Mouse (Mus musculus): Measurements from ENCODE around the gene Tspan32.

Gene Tspan32

GRCm38 (mm10) chr7:143007599-143008369 lies 2.9 kb downstream of the Tspan32 start:
- DNase-seq (ENCODE audit: low read depth), result peak; percentile 92

- DNase-seq (ENCODE audit: low read depth), result no peak
These were observed 3.6 kb downstream of the Tspan32 start for GRCm38 (mm10) chr7:143008370-143008926.

DNA sequence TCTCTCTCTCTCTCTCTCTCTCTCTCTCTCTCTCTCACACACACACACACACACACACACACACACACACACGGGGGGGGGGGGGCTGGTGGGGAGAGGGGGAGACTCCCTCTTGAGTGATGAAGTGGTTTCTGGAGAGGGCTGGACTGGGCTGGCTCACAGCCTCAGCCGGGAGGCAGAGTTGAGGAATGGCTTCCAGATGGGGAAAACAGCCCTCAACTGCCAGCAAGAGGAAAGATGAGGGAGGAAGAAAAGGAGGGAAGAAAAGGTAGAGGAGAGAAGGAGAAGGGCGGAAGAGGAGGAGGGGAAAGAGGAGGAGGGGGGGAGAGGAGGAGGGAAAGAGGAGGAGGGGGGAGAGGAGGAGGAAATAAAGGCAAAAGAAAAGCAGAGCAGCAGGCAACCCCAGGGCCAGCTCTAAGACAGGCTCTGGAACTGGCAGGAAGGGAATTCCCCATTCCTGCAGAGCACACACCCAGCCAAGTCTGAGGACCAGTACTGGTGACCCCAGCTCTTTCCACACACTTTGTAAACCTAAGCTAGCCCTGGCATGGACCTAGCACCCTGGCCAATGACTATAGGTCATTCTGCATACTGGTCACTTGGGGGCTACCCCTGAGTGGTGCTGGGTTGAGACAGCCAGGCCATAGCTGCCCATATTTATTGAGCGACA lies 4.3 kb downstream of the Tspan32 start:
- no peak for DNase-seq (ENCODE audit: low read depth)

DNA sequence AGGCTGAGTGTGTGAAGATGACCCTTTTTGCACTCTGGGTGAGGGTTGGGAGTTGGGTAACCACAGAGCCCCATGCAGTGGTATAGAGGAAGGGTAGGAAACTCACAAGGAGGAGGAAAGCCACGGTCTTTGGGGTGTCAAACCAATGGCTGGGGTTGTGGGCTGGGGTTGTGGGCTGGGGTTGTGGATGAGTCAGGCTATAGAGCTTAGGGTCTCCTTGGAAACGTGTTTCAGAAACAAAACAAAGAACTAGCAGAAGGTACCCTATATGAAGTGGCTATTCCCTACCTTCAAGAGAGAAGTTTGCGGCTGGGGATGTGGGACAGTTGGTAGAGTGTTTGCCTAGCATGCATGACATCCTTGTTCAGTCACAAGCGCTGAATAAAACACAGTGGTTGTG lies 5.2 kb downstream of the Tspan32 start:
- DNase-seq (ENCODE audit: low read depth), result peak; percentile 59

DNA sequence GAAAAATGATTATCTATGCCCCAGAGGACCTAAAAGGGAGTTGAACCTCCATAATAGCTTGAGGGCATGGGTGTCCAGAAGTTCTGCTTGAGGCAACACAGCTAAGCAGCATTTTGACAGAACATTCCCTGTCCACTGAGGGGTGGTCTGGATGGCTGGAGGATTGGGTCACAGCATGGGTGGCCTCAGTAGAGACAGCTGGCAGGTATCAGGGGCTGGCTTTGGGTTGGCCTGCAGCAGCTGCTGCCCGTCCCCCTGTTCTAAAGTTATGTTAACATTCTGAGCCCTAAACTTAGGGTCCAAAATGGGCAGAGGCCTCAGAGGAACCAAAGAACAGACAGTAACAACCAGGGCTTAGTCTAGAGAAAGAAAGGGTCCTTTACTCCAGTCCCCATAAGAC lies 6.4 kb downstream of the Tspan32 start:
- DNase-seq (ENCODE audit: low read depth), result no peak

GRCm38 (mm10) chr7:143012230-143012875 lies 7.5 kb downstream of the Tspan32 start:
- DNase-seq (ENCODE audit: low read depth), result no peak

DNA sequence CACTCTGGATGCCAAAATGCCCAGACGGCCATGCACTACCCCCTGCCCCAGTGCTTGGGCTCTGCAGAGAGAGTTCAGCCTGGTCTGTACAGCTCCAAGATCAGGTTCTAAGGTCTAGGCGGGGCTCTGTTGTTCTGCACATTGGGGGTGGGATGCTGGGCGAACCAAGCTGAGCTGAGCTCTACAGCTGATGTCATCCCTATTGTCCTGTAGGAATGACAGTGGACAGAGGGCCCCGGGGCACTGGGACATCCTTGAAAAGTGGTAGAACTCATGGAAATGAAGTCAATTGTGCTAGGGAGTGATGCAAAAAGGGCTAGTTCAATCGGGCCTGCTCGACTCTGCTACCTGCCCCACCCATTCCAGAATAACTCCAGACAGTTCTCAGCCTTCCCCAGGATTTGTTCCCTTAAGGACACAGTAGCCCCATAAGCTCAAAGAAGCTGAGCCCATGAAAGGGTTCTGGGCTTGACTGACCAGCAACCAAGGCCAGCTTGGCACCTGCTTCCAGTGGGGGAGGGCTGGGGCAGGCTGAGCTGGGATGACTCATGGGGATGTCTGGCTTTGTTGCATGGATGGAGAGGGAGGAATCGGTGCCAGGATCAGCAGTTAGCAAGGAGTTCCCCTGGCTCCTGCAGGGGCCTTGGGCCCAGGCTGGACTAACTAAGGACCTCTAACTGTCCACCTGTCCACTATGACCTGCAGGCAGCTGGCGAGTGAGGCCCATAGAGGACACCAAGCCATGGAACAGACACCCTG lies 8.8 kb downstream of the Tspan32 start:
- no peak for DNase-seq (ENCODE audit: low read depth)

DNA sequence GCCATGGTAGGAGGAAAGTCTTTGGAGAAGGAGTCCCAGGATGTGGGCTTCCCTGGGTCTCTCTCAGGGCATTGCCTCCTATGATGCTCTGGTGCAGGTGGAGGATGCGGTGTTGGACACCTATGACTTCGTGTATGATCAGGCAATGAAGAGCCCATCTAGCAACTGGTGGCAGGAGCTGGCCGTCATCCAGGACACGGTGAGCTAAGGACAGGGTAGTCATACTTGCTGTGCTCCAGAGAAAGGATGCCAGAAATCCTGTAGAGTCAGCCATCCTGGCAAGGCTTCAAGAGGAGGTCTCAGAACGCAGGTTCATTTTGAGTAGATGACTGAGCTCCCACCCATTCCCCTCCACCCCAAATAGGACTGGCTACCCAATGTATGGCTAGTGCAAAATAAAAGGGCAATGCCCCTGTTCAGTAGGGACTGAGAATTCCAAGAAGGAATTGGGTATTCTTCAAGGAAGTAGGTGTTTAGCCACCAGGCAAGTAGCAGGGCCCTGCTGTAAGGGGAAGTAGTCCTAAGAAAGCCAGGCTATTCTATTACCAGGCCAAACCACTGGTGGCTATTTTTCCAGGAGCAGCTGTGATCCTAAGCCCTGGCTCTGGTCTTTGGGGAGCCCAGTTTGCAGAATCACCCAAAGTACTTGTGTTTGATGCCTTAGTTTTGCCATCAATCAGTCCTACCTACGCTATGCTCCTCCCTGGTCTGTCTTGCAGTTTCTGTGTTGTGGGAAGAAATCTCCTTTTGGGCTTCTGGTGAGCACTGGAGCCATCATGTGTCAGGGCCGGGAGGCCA lies 10.2 kb downstream of the Tspan32 start:
- no peak for DNase-seq (ENCODE audit: low read depth)

DNA sequence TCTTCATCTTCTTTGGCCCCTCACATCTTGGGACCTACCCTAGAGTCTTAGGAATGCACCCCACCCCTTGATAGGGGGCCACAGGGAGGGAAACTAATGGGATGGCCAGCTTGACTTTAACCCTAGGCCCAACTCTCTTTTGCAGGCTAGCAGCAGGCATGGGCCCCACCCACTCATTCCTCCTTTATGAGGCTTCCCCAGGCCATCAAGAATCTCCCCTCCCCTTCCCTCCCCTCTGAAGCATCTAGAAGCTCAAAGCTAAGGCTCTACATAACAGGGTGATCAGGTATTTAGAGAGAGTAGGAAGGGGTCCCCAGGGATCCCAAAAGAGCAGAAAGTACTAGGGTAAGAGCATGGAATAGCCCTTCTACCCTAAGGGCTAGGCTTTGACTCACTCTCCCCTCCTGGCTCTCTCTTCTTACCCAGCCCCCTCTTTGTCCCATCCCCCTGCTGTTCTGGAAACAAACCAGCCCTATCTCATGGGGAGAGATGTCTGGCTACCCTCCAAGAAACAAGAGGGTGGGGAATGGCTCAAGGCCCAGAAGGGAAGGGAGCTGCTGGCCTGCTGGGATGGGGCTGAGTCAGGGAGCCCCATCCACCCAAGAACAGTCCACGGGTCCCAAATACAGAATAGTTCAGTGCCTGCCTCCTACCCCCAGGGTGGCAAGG lies 11.0 kb downstream of the Tspan32 start:
- DNase-seq (ENCODE audit: low read depth), result no peak

GRCm38 (mm10) chr7:143016424-143017142 lies 11.7 kb downstream of the Tspan32 start:
- no peak for DNase-seq (ENCODE audit: low read depth)

- no peak for DNase-seq (ENCODE audit: low read depth)
These were observed 12.3 kb downstream of the Tspan32 start for GRCm38 (mm10) chr7:143017181-143017580.

DNA sequence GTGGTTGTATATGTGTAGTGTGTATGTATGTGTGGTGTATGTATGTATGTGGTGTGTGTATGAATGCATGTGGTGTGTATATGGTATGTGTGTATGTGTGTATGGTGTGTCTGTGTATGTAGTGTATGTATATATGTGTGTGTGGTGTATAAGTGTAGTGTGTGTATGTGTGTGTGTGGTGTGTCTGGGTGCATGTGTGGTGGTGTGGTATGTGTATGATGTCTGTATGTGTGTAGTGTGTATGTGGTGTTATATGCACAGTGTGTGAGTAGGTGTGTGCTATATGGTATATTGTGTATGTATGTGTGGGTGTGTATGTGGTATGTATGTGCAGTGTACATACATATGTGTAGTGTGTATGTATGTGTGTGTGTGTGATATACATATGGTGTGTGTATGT lies 15.2 kb downstream of the Tspan32 start:
- DNase-seq (ENCODE audit: low read depth), result no peak

GRCm38 (mm10) chr7:143020764-143021163 lies 15.9 kb downstream of the Tspan32 start:
- DNase-seq (ENCODE audit: low read depth), result no peak

GRCm38 (mm10) chr7:143021356-143022164 lies 16.7 kb downstream of the Tspan32 start:
- no peak for DNase-seq (ENCODE audit: low read depth)

DNA sequence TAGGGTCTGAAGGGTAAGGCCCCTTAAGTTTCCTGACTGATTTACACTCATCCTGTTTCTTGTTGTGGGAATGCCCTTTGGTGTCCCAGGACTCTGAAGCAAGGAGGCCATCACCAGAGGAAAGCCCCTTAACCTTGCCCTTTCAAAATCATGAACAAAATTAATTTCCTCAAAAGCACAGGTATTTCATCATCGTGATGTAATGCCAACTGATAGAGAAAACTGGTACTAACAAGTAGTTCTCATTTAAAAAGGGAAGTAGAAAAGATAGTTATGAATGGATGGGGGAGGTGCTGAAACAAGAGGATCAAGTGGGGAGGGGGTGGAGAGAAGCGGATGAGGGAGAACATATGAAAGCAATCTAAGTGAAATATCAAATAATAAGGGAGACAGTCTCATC lies 18.7 kb downstream of the Tspan32 start:
- DNase-seq (ENCODE audit: low read depth), result no peak

GRCm38 (mm10) chr7:143024293-143024692 lies 19.4 kb downstream of the Tspan32 start:
- no peak for DNase-seq (ENCODE audit: low read depth)

- DNase-seq (ENCODE audit: low read depth), result no peak
These were observed 20.6 kb downstream of the Tspan32 start for GRCm38 (mm10) chr7:143025496-143025895.

GRCm38 (mm10) chr7:143027196-143027595 lies 22.4 kb downstream of the Tspan32 start:
- no peak for DNase-seq (ENCODE audit: low read depth)

DNA sequence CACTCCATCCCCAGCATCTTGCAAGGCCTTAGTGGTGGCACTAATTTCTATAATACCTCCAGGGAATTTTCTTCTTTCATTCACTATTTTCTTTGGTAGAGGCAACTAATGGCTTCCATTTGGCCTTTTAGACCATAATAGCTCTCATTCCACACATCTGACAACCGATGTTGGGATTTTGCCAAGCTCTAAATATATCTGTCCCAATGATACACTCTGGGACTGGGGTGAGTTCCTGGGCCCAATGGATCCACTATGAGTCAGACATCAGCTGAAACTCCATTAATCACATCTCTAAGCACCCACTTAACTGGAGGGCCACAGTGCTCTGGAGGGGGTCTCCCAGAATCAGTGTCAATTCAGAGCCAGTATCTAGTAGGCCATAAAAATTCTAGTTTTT lies 27.0 kb downstream of the Tspan32 start:
- DNase-seq (ENCODE audit: low read depth), result no peak
